Mouse (Mus musculus) adipocyte (in vitro differentiated cells): ENCODE measurements around the gene Arl4a.
A peak's percentile ranks its signal among the peaks of the same experiment; 100 is the strongest.

Source experiments
- DNase-seq: peaks from one replicate; pipeline ENCODE4 v3.0.0-alpha.2; 2016; ENCODE audit warnings: low spot score

Arl4a gene

GRCm38 (mm10) chr12:40009866-40010265 is 28.0 kb downstream of the Arl4a start:
- no peak for DNase-seq

DNA sequence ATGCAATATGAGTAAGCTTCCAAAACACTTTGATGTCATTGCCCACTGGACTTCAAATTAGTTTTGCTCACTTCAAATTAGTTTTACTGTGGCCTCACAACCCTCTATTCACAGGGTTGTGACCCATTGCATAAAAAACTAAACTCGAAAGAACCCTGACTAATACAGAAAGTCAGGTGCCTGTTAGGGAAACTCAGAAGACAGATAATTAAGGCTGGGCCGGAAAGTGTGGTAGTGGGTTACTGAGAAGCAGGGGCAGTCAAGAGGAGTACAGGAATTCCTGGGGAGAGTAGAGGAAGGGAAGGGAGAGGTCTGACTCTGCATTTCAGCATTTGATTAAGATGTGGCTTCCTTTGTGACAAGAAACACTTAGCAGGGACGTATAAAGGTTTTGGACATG is 29.4 kb downstream of the Arl4a start:
- DNase-seq: no peak

DNA sequence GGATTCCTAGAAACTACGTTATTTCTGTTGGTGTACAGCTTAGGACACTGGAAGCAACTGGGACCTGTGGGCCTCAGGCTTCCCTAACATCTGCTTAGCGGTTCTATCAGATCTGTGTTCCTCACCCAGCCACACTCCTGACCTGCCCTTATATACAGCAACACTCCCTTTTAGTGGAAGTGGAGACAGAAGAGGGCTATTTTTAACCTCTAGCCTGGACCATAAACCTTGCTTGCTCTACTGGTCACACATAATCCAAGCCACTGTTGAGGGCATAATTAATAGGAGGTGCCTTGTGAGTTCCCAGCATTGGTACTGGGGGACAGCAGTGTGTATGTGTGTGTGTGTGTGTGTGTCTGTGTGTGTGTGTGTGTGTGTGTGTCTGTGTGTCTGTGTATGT is 33.1 kb downstream of the Arl4a start:
- DNase-seq: no peak

- no peak for DNase-seq
Observed at GRCm38 (mm10) chr12:39998853-39999195, 39.0 kb downstream of the Arl4a start.

DNA sequence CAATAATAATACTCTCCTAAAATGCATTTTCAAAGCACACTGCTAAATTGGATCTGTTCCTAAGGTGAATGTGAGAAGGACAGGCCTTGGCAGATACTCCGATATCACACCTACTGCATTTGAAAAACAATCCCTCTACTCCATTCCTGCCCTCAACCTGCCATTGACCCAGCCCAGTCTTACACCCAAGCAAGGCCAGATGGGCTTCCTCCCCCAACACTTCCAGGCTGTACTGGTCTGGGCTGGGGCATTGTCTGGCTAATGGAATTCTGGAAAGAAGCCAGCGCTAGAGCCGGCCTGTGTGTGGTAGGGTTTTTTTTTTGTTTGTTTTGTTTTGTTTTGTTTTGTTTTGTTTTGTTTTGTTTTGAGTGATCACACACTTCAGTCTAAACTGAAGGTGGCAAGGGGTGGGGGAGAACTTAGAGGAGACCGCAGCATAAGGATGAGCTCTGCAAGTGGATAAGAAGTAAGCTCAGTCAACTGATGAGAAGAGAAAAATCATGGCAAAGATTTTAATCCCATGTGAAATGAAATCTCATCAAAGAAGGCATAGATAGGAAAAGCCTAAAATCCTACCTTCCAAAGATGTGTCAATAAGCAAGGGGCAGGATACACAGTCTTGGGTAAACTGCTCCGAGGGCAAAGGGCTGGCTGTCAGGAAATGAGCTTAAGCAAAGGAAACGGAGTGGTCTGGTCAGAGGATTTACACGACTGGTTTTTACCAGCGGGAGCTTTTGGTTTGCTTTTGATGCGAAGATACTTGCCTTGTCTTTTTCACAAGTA is 39.6 kb downstream of the Arl4a start:
- DNase-seq: no peak

DNA sequence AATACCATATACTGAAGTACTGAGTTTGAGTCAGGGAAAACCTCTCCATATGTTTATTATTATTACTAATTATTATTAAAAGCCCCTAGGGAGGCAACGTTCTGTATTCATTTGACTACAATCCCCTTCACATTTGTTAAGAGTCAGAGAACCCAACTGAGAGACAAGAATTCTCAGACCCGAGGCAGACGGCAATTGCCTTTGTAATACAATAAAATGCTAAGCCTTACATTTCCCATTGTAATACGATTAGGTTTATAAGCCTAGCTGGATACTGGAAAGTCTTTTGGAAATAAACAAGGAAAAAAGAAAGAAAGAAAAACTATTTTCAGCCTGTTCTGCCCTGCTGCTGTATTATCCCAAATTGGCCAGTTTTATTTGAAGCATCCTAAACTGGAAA is 40.2 kb downstream of the Arl4a start:
- DNase-seq: no peak

DNA sequence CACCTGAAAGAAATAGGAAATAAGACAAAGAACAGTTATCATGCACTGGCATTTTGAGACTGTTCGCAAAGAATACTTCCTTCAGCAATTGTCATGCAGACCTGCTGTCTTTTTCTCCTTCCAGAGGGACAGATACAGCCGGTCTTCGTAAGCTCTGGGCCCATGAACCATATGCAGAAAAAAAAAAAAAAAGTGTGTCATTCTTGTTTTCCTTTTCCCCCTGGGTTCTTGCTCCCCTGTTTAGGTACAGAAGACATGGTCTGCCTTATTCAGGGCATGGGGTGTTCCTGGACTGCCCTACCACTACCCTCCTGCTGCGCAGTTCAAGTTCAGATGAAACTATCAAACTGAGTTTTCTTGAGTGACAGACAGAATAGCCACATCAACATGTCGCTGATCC is 41.8 kb downstream of the Arl4a start:
- no peak for DNase-seq

- no peak for DNase-seq
Observed at GRCm38 (mm10) chr12:39995609-39996008, 42.2 kb downstream of the Arl4a start.

DNA sequence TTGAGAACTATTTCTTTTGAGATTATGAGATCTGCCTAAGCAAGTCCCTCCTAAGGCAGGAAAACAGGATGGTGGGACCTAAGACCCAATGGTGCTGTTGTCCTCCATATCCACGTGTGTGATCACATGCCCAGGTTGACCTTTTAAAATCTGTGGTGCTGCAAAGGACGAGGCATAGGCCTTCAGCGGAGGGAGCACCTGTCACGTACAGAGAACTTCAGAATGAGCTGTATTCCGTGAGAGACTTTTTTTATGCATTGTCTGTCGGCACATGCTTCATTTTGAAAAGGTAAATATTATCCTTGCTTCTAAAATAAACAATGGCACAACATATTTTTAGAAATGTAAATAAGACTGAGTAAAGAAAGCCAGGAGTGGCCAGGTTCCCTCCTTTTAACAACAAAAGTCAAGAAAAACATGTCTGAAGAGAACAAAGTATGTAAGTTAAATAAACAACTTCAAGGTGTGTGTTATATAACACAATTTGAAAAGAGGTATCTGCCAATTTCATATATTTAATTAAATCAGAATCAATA is 45.0 kb downstream of the Arl4a start:
- DNase-seq: no peak

DNA sequence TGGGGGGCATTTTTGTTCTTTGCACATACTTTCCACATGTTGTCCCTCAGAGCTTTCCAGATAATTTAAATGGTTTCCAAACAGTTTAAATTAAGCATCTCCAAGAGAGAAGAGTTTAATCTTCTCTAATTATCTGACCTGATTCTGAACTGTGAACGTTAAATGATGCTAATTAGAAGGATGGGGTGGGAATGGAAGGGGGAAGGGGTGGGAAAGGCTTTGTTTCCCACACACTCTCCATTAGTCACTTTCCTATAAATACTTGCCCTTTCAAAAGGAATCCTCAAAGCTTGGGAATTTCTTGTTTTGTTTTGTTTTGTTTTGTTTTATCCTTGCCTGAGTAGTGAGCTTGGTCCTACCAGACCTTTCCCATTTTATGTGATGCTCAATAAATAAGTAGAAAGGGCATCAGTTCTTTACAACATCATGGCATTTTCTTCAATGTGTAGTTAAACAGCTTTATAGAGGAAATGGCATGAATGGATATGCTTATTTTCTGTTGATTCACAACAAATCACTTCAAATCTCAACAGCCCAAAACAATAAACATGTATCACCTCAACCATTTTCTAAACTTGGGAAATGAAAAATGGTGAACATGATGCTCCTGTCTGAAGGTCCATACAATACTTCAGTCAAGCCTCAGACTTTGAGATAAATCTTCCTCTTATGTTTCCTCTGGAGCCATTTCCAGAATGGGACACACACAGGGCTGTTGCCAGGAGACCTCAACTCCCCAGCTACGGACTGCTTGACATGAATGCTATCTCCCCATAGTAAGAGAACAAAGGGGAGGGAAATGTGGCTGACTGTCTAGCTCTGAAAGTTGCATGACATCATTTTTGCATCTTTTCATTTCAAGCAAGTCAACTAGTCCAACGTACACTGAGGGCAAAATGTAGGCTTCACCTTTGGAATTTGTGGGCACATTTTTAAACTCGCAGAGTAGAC is 46.7 kb downstream of the Arl4a start:
- DNase-seq: no peak

DNA sequence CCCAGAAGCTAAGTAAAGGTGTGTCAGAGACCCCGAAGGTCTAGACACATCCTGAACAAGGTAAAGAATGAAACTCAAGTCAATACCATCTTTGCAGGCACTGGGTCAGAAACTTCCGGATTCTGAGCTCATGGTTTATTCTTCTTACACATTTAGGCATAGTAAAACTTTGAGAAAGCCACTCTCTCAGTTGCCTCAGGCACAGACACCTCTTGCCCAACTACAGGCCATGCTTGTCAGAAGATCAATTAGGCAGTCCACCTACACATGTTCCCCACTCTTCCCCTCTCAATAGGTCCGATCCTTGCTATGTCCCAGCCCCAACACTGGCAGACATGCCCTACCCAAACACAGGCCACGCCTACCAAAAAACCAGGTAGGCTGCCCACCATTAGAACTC is 48.7 kb downstream of the Arl4a start:
- DNase-seq: no peak

- no peak for DNase-seq
Observed at GRCm38 (mm10) chr12:39987177-39987576, 50.6 kb downstream of the Arl4a start.

DNA sequence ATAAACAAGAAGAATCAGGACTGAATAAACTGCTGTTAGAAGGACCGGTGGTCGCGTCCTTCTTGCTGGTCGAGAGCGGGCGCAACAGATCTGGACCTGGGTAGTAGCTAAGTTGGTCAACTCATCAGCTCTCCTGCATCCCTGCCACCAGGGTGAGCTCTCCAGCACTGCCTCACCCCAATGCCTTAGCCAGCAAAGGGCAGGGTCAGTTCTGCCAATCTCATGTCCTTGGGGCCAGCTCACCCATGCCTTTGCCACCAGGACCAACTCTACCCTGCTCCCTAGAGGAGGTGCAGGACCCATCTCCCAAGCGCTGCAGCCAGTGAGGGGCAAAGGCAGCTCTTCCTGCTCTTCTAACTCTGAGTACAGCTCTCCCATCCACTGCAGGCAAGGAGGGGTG is 52.2 kb downstream of the Arl4a start:
- no peak for DNase-seq

- no peak for DNase-seq
Observed at GRCm38 (mm10) chr12:39979792-39980191, 58.0 kb downstream of the Arl4a start.

DNA sequence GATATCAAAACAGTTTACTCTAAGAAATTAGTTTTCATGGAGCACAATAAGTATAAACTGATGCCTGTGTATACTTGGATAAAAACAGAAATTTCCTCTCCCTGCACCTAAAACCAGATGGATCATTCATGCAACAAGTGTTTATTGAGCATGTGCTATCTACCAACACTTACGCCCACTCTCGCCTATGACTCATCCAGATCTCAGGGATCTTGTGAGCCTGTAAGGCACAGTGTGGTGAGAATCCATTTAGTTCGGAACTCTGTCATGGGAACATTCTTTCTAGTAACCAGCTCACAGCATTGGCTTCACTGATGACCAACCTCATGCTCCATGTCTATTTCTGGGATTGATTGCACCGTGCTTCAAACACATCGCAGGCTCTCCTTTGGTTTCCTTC is 58.8 kb downstream of the Arl4a start:
- DNase-seq: no peak

DNA sequence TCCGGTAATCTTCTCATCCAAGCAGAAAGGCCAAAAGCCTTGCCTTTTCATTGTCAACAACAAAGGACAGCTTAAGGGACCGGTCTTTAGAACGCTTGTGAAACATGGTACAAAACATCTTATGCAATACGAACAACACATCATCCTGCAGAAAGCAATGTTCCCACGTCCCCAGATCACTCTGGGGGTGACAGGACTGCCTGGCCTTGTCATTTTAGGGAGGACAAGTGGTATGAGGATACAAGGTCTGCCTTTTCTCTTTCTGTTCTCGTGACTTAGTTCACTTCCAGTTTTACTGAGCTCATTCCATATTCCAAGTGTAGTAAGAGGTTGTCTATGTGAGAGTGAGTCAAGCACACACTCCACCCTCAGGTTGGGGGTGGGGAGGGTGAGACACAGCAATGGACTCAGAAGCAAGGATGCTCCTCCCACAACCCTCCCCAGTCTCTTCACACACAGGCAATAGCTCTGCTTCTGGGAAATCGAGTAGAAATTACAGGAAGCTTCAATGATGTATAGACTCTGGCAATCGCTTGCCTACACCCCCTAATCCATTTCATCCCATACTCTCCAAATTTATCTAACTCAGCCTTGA is 59.7 kb downstream of the Arl4a start:
- DNase-seq: peak; percentile 15

GRCm38 (mm10) chr12:39976426-39976825 is 61.4 kb downstream of the Arl4a start:
- DNase-seq: no peak

DNA sequence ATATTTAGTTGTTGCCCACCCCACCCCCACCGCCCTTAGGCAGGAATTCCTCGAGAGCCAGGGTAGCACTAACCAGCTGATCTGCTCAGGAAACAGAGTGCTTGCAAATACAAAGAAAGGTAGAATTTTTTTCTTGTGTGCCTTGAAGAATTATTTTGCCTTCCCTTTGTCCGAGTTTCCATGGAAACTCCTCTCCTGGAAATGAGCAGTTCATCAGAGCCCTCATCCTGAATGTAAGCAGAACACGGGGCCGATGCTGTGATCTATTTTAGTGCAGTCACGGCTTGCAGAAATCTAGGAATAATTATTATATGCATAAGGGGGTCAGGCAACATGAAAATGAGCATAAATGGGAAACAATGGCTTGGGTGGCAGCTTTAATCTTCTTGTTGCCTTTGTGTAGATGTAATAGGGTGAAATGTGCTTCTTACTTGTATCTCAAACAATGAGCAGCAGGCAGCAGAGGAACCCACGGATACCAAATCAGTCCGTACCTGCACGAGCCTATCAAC is 61.9 kb downstream of the Arl4a start:
- no peak for DNase-seq

DNA sequence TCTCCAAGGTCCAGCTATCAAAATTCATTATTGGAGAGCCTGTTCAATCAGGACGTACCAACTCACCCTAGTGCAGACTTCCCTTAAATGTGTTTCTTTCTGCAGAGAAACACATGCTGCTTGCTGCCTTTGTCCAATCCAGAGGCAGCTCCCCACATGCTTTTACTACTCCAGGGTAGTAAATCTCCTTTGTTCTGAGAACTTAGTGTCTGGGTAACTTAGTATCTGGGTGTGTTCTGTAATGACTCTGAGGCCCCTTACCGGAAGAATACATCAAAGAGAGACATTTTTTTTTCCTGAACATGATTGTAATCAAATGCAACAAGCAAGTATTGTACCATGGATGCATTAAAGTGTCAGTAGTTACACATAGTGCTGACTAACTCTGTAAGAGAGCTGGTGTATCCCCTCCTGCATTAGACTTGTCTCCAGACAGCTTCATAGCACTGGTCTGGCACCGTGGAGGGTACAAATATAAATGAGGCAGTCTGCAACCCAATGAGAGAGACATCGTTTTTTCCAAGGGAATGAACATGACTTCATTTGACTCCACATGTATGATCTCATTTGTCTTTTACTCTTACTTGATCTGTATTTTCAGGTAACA is 62.7 kb downstream of the Arl4a start:
- DNase-seq: no peak

DNA sequence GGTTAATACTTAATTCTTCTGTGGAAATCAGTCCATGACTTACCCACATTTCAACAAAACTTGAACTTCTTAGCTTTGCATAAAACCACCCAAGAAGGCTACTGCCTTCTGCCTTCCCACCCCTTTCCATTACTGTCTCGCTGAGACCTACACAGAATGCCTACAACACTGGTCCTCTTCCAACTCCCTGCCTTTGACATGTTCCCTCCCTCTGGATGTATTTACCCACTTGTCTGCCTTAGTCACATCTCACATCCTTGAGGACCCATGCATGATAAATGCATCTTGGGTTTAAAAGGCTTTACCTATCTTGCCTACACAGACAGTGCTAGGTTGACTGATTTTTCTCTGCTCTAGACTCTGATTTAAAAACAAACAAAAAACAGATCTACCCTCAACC is 63.6 kb downstream of the Arl4a start:
- DNase-seq: no peak

DNA sequence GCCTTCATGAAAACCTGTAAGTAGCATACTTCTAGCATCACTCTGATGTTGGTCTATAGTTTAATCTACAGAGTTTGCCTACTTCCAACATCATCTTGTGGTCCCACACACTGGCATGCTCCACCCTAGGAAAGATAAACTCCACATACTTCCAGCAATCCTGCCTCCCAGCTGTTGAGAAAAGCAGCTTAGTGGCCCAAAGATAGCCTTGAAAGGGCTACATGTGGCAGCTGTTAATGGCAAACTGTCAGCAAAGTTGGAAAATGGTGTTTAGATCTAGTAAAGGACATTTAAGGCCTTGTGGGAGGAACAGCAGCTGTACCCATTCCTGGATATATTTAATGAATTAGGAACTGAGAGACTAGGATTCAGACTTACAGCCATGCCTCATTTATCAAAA is 68.3 kb downstream of the Arl4a start:
- DNase-seq: no peak

DNA sequence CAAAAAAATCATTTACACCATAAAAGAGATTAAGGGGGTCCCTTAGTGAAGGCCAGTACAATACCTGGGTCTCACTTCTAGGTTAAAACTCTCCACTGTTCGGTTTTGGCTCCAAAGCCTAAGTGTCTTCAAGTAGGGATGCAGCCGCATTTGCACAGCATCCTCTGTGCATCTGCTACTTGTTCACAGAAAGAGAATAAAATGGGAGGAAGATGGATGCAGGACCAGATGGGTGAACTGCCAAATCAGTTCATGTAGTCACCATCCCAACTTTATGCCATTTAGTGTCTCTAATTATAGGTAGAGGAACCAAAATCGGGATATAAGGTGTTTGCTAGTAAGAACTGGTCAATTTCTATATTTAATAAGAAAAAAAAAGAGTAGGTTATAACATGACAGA is 69.7 kb downstream of the Arl4a start:
- DNase-seq: no peak
